Mouse (Mus musculus): ENCODE data around the gene Hist1h1a. TPM values are rescaled to one million over a fixed set of nuclear protein-coding genes. Genes with fewer than 3 reads are reported as not detected.
"Not testable (repeated sequence)": the region's sequence is repeated elsewhere in the genome, so short reads cannot be mapped to it uniquely, and the experiment has no call there.

Hist1h1a gene
- polyA plus RNA-seq (2012; rRNA removed), result not detected in 2 replicates

- DNase-seq (ENCODE audit: low read depth), result no peak
Observed at GRCm38 (mm10) chr13:23763586-23764323, at the start of gene Hist1h1a. Gene Hist1h1a, plus strand, starts transcription at chr13:23763666.

- no peak for DNase-seq (ENCODE audit: low read depth)
Observed at GRCm38 (mm10) chr13:23716261-23717042, 47.0 kb upstream of the Hist1h1a start.

GRCm38 (mm10) chr13:23717176-23717575 lies 46.3 kb upstream of the Hist1h1a start:
- no peak for DNase-seq (ENCODE audit: low read depth)

DNA sequence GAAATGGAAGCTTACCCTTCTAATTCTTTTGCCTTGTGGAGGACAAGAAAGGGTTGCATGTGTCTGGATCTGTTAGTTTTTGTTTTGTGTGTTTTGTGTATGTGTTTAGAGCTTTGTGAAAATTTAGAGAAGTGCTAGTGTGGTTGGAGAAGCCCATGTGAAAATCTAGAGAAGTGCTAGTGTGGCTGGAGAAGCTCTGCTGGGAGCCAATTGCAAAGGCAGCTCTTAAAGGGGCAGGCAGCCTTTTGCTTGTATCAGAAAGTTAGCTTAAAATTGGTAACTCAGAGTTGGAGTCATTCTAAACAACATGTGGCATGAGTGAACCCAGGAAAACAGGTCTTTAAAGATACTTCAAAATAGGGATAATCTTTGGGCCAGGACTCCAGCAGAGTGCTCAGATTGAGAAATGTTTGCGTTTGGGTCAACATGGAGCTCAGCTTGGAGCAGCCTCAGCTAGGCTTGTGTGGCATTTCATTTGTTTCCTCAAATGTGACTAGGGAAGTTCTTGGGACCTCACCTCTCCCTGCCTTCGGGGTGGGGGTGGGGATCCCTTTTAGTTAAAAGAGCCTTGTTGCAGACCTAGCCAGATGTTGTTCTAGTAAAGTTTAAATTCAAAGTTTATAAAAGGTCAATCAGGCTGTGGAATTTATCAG lies 45.7 kb upstream of the Hist1h1a start:
- not testable (repeated sequence) for DNase-seq (ENCODE audit: low read depth)

DNA sequence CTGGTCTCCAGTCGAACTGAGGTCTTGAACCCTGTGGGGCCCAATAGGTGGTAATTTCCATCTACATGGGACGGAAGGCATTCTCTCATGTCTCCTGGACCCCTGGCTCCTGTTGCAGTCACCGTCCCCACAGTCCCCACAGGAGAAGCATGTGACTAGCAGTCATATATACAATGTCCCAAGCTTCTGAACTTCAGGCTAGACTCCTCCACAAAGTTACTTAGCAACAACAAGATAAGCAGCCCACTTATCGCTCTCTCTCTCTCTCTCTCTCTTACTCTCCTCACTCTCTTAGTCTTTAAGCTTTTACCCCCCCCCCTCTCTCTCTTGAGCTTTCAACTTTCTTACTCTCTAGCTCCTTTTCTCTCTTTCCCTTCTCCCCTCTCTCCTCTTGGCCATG lies 39.2 kb upstream of the Hist1h1a start:
- DNase-seq (ENCODE audit: low read depth), result no peak

- no peak for DNase-seq (ENCODE audit: low read depth)
Observed at GRCm38 (mm10) chr13:23725213-23725612, 38.3 kb upstream of the Hist1h1a start.

- no peak for DNase-seq (ENCODE audit: low read depth)
Observed at GRCm38 (mm10) chr13:23728472-23729191, 34.8 kb upstream of the Hist1h1a start.

GRCm38 (mm10) chr13:23729192-23729525 lies 34.3 kb upstream of the Hist1h1a start:
- DNase-seq (ENCODE audit: low read depth), result no peak

- no peak for DNase-seq (ENCODE audit: low read depth)
Observed at GRCm38 (mm10) chr13:23729706-23730105, 33.8 kb upstream of the Hist1h1a start.

GRCm38 (mm10) chr13:23730479-23730878 lies 33.0 kb upstream of the Hist1h1a start:
- DNase-seq (ENCODE audit: low read depth), result no peak

- no peak for DNase-seq (ENCODE audit: low read depth)
Observed at GRCm38 (mm10) chr13:23732156-23732804, 31.2 kb upstream of the Hist1h1a start.

DNA sequence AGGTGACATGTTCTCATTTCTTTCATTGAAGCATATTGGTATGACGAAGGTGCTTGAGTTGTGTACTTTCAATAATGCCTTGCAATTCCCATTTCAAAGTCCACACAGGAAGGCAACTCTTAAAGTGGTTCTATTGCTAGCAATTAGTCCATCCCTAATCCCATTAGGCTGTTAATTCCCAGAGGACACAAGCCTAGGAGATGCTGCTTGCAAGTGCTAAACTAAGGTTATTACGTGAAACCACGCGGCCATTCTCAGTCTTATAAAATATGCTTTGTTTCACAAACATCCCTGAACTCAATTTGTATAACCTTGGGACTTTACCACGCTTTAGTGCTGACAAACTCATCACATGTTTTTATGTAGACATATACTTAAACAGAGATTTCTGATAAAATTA lies 26.4 kb upstream of the Hist1h1a start:
- DNase-seq (ENCODE audit: low read depth), result no peak

DNA sequence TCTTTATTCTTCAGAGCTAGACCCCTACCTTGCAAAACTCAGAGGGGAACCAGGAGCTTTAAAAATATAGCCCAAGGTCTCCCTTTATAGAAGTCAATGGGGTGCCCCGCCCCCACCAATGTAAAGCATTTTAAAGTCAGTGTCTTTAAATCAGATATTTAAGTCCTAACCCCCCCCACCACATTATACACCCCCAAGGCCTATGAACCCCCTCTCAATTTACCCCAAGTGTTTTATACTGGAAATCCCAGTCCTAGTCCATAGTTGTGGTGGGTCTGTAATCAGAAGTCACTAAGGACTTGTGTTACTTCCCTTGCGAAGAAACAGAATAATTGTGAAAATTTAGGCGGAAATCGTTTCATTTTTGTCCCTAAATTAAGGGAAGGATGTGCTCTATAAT lies 25.4 kb upstream of the Hist1h1a start:
- no peak for DNase-seq (ENCODE audit: low read depth)

DNA sequence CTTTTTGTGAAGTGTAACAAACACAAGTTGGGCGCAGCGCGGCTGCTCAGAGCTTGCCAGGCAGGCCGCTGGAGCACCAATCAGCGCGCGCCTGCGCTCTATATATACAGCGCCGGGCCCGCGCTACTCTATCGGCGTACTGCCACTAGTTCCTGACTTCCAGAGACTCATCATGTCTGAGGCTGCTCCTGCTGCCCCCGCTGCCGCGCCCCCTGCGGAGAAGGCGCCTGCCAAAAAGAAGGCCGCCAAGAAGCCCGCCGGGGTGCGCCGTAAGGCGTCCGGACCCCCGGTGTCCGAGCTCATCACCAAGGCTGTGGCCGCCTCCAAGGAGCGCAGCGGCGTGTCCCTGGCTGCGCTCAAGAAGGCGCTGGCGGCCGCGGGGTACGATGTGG lies 24.8 kb upstream of the Hist1h1a start, which contains the start of gene Hist1h1c:
Hist1h1c (plus strand) TSS at position 132 of the 392 bp plus-strand sequence.
- DNase-seq (ENCODE audit: low read depth), result no peak

- DNase-seq (ENCODE audit: low read depth), result no peak
Observed at GRCm38 (mm10) chr13:23739069-23739921, 24.2 kb upstream of the Hist1h1a start.

- no peak for DNase-seq (ENCODE audit: low read depth)
Observed at GRCm38 (mm10) chr13:23739922-23740252, 23.6 kb upstream of the Hist1h1a start.

GRCm38 (mm10) chr13:23740256-23740840 lies 23.1 kb upstream of the Hist1h1a start:
- no peak for DNase-seq (ENCODE audit: low read depth)

GRCm38 (mm10) chr13:23740910-23741309 lies 22.6 kb upstream of the Hist1h1a start:
- DNase-seq (ENCODE audit: low read depth), result no peak

DNA sequence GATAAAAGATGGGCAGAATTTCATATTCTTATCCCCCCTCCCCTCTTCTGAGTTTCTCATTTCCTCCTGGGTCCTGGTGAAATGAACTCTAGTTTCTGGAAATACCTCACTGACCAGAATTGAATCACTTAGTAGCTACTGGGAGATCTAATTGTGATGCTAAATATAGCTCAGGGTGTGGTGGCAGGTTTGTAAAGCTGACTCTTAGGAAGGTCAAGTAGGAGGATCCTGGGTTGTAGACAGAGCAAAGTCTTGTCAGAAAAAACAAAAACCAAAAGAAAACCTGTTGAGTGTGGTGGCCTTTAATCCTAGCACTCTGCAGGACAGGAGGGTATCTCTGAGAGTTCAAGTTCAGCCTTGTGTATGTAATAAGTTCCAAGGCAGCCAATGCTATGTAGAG lies 21.5 kb upstream of the Hist1h1a start:
- no peak for DNase-seq (ENCODE audit: low read depth)

- DNase-seq (ENCODE audit: low read depth), result no peak
Observed at GRCm38 (mm10) chr13:23743215-23743614, 20.3 kb upstream of the Hist1h1a start.

Data from gonadal fat pad, adult 2 months (tissue).